Mouse (Mus musculus): ENCODE measurements around the gene Tspoap1.

DNA sequence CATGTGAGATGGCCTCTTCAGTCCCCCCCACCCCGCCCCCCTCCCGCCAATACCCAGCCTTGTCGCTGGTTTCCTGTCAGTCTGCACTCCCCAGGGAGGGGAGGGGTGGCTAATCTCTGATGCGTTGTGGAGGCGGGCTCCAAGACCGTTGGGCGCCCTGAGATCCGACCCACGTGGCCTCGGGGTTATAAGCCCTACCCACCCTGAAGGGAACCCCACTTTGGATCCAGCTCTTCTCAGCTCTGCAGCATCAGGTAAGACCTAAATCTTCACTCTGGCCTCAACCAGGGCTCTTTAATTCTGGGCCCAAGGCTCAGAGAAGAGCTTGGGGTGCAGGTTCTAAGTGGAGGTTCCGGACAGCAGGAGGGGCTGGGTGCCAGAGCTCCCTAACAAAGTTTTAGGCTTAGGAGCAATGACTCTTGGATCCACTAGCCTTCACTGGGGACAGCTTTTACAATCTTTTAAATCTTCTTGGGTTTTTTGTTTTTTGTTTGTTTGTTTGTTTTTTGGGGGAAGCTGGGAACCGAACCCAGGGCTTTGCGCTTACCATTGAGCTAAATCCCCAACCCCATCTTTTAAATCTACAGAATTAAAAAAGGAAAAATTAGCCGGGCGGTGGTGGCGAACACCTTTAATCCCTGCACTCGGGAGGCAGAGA, 4.9 kb upstream of the Tspoap1 start:
- TF ChIP-seq CTCF (IDR thresholded peaks at IDR 0.05) (no peak), EP300 (IDR thresholded peaks at IDR 0.05) (no peak)
